Mouse (Mus musculus): ENCODE measurements around the gene Plscr1. TPM values are rescaled to one million over a fixed set of nuclear protein-coding genes. Genes with fewer than 3 reads are reported as not detected.

Gene Plscr1
- polyA plus RNA-seq, 1 experiment from 2014 or later = 26.0 TPM

DNA sequence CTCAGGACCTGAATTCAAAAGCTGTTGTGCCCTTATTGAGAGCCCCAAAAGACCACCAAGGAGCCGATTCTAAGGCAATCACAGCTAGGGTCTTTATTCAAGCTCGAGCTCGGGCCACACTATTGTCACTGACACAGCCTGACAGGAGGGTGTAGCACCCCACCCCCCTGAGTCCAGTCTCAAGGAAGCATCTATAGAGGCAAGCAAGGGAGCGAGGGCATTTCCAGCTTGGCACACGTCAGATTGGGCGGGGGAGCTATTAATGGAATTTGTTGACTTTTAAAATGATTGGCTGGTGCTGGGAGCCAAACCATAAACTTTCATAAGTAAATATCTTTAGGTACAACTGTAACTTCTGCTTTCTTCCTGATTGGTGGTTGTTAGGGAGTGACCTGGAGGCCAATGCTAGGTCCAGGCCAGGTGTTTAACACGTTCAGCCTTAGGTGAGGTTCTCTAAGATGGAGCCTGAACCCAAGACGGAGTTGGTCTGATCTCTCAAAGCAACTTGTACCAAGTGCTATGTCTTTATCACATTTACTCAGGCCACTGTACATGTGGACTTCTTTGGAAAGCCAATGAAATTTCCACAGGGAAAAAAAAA lies 56.2 kb downstream of the Plscr1 start:
- H3K4me2 ChIP-seq (replicated peaks; ENCODE audit: low read depth, low read length) = no peak overlapping the region
- WGBS = 68% methylated on average over 8 of the region's 8 CpGs
- no peak overlapping the region for H3K4me3 ChIP-seq (ENCODE audit: low read depth, low read length)
- no peaks in the 10 kb centered on the region for H3K9me3 ChIP-seq (ENCODE audit: control insufficient read depth, low read length)
- H3K4me1 ChIP-seq (replicated peaks; ENCODE audit: control insufficient read depth, insufficient read depth, low read length) = no peaks in the 10 kb centered on the region
- H3K27me3 ChIP-seq (ENCODE audit: control insufficient read depth, insufficient read depth, low read length) = no peaks in the 10 kb centered on the region
- no peak overlapping the region for H3K9ac ChIP-seq (ENCODE audit: low read depth, low read length)
- H3K36me3 ChIP-seq (ENCODE audit: control insufficient read depth, insufficient read depth, low read length) = no peaks in the 10 kb centered on the region
- ATAC-seq (ENCODE audit: low FRiP score) (peak; percentile 49; the same call in 1 of the 2 replicates), DNase-seq (ENCODE audit: low spot score) (no peak)
- no peak overlapping the region for H3K27ac ChIP-seq (ENCODE audit: low read depth, low read length)

DNA sequence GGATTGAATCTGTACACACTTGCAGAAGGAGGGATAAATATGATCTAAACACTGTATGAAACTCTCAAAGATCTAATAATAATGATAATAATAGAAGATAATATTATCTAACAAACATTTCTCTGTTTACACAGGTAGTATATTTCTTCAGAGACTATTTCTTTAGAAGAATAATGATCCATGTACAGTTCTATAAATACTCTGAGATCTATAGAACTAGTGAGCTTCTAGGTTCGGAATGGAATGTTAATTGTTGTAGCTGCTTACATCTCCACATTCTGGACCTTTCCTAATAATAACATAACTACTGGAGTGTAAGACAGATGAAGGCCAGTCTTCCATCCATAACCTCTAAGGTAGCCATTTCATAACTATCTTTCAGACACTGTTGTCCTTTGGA lies 59.5 kb downstream of the Plscr1 start, which contains the start of gene 1700057G04Rik:
1700057G04Rik (plus strand) TSS at position 301 of the 400 bp plus-strand sequence.
- no peaks in the 10 kb centered on the region for H3K36me3 ChIP-seq (ENCODE audit: control insufficient read depth, insufficient read depth, low read length)
- no peaks in the 10 kb centered on the region for H3K4me1 ChIP-seq (replicated peaks; ENCODE audit: control insufficient read depth, insufficient read depth, low read length)
- H3K27me3 ChIP-seq (ENCODE audit: control insufficient read depth, insufficient read depth, low read length) = no peaks in the 10 kb centered on the region
- WGBS = 97% methylated on average over 1 of the region's 1 CpGs
- no peak within 1 kb of the TSS for H3K27ac ChIP-seq (ENCODE audit: low read depth, low read length)
- no peak within 1 kb of the TSS for H3K4me3 ChIP-seq (ENCODE audit: low read depth, low read length)
- no peak within 1 kb of the TSS for H3K4me2 ChIP-seq (replicated peaks; ENCODE audit: low read depth, low read length)
- ATAC-seq (ENCODE audit: low FRiP score) (no peak), DNase-seq (ENCODE audit: low spot score) (no peak)
- H3K9me3 ChIP-seq (ENCODE audit: control insufficient read depth, low read length) = no peaks in the 10 kb centered on the region
- no peak within 1 kb of the TSS for H3K9ac ChIP-seq (ENCODE audit: low read depth, low read length)

DNA sequence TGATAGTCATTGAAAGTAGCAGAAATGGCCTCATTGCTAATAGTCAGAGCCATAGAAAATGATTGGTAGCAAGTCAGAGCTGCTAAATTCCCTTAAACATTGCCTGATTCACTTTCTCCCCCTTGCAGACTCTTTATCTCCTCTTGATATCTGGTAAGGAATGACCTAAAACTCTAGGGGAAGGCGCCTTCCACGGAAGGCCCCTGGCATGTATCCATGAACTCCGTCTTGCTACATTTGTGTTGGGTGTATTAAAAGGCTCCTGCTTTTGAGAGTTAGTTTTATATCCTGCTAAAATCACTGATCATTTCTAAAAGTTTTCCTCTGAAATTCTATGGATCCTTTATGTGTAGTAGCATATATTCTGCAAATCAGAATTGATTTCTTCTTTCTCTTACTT lies 67.2 kb downstream of the Plscr1 start:
- H3K27me3 ChIP-seq (ENCODE audit: control insufficient read depth, insufficient read depth, low read length) = no peaks in the 10 kb centered on the region
- DNase-seq (ENCODE audit: low spot score) = no peak
- WGBS = 96% methylated on average over 3 of the region's 3 CpGs

More for the DNA sequence above, 67.2 kb downstream of the Plscr1 start:
- no peak for ATAC-seq (ENCODE audit: low FRiP score)
- H3K27ac ChIP-seq (ENCODE audit: low read depth, low read length) = no peak overlapping the region
- H3K9ac ChIP-seq (ENCODE audit: low read depth, low read length) = no peak overlapping the region
- H3K9me3 ChIP-seq (ENCODE audit: control insufficient read depth, low read length) = no peaks in the 10 kb centered on the region
- no peaks in the 10 kb centered on the region for H3K4me1 ChIP-seq (replicated peaks; ENCODE audit: control insufficient read depth, insufficient read depth, low read length)
- H3K4me3 ChIP-seq (ENCODE audit: low read depth, low read length) = no peak overlapping the region
- no peaks in the 10 kb centered on the region for H3K36me3 ChIP-seq (ENCODE audit: control insufficient read depth, insufficient read depth, low read length)
- H3K4me2 ChIP-seq (replicated peaks; ENCODE audit: low read depth, low read length) = no peak overlapping the region

Other genes with a start within 250 kb of the Plscr1 start
- 0.19 TPM in 1 of 2 replicates, not detected in the other for gene Plscr5, start 56.8 kb upstream of the Plscr1 start, polyA plus RNA-seq (2014; fragmentation: Nextera tagmentation; extraction: Ambion mirVana)
- 0.71 and 1.4 TPM in 2 replicates for gene Plscr2, start 25.9 kb downstream of the Plscr1 start, polyA plus RNA-seq (2014; fragmentation: Nextera tagmentation; extraction: Ambion mirVana)
- not detected in 2 replicates for gene 1700057G04Rik, start 59.6 kb downstream of the Plscr1 start, polyA plus RNA-seq (2014; fragmentation: Nextera tagmentation; extraction: Ambion mirVana)
- 1.9 and 2.1 TPM in 2 replicates for gene Plscr4, start 207.6 kb downstream of the Plscr1 start, polyA plus RNA-seq (2014; fragmentation: Nextera tagmentation; extraction: Ambion mirVana)